9 mouse cellular contexts compared by ENCODE assay signal in the genomic region with DNA sequence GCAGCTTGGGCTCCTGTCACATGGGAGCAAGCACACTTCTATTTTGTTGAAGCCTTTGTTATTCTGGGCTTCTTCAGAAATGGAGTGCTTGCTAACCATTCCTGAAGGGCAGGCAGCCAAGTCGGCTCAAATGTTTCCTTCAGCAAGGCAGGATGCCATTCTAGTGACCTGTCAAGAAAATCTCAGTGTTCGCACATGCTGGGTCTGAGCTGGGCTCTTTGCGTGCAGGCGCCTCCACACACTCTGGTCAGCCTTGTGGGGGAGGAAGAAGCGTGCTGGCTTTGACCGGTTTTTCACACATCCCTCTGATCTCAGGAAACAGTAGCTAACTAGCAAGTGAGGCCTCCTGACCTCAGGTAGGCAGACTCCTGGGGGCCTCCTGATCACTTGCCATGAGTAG. TPM values are rescaled to one million over a fixed set of nuclear protein-coding genes. Genes with fewer than 3 reads are reported as not detected.
A peak's percentile ranks its signal among the peaks of the same experiment; 100 is the strongest.
DNase-seq lines count a peak whose midpoint lies in the region; ATAC-seq and TF ChIP-seq lines count a peak whose summit lies in the region.
"Had no signal": no experiment of that assay in that cellular context is flagged by ENCODE, and none has a peak within 500 bp of the region (broad histone marks: within the 10 kb centered on the region; RNA-seq: fewer than 3 reads in every experiment).

No protein-coding gene starts in this region.

- no peak overlapping the region for H3ac ChIP-seq in myocyte (ENCODE audit: control insufficient read depth, insufficient read length)

- no peaks in the 10 kb centered on the region for H3K9me3 ChIP-seq in embryonic facial prominence, embryonic 14.5 days (ENCODE audit: control insufficient read depth, low read length)
- no peaks in the 10 kb centered on the region for H3K9me3 ChIP-seq in intestine, embryonic 15.5 days

- 40% methylated on average over 6 of the region's 6 CpGs for WGBS in embryonic facial prominence, embryonic 14.5 days
- WGBS in intestine, embryonic 15.5 days, result 42% methylated on average over 6 of the region's 6 CpGs

- H3K4me3 ChIP-seq in embryonic facial prominence, embryonic 14.5 days (ENCODE audit: low read depth, low read length), result no peak overlapping the region
- H3K4me3 ChIP-seq in myocyte, result no peak overlapping the region
- H3K4me3 ChIP-seq in intestine, embryonic 15.5 days (replicated peaks), result no peak overlapping the region

- peaks cover 8% of the 10 kb centered on the region; the same call in 1 of the 2 replicates for H3K4me1 ChIP-seq in embryonic facial prominence, embryonic 14.5 days (ENCODE audit: control insufficient read depth, insufficient read depth, low read length)
- peaks cover 21% of the 10 kb centered on the region for H3K4me1 ChIP-seq in intestine, embryonic 15.5 days (replicated peaks)

- no peak overlapping the region for H3K27ac ChIP-seq in embryonic facial prominence, embryonic 14.5 days (replicated peaks; ENCODE audit: low read depth, low read length)
- no peak overlapping the region for H3K27ac ChIP-seq in intestine, embryonic 15.5 days
- H3K27ac ChIP-seq: macrophage had no signal

- no peak for ATAC-seq in embryonic facial prominence, embryonic 14.5 days (ENCODE audit: low read depth)
- ATAC-seq in intestine, embryonic 15.5 days, result no peak

- DNase-seq in gastrocnemius, adult 18-20 months (ENCODE audit: low spot score), result peak; percentile 66
- DNase-seq in gastrocnemius, postnatal 25 days, result no peak
- peak; percentile 48 for DNase-seq in MN1 (ENCODE audit: low spot score)
- peak; percentile 57 for DNase-seq in embryonic facial prominence, embryonic 14.5 days (ENCODE audit: low spot score)
- peak; percentile 56 for DNase-seq in kidney, adult 9 months
- no peak for DNase-seq in embryo, embryonic 11 days

- no peak overlapping the region for H3K4me2 ChIP-seq in embryonic facial prominence, embryonic 14.5 days (ENCODE audit: low read depth, low read length)
- H3K4me2 ChIP-seq in myocyte (ENCODE audit: low read depth), result peak overlapping the region; percentile 40
- no peak overlapping the region for H3K4me2 ChIP-seq in intestine, embryonic 15.5 days (replicated peaks)

- H3K9ac ChIP-seq in embryonic facial prominence, embryonic 14.5 days (ENCODE audit: low read depth, low read length), result 0 out of 2 replicates have a peak overlapping the region, but pooled peaks have one; percentile 19
- H3K9ac ChIP-seq in intestine, embryonic 15.5 days, result no peak overlapping the region

- no peak for TF ChIP-seq POLR2A in myocyte (IDR thresholded peaks at IDR 0.05; ENCODE audit: insufficient read length, low read depth)

- peaks cover 8% of the 10 kb centered on the region for H3K79me2 ChIP-seq in myocyte (ENCODE audit: control insufficient read depth, insufficient read depth)

- no peaks in the 10 kb centered on the region for H3K27me3 ChIP-seq in embryonic facial prominence, embryonic 14.5 days (replicated peaks; ENCODE audit: control insufficient read depth, insufficient read depth, low read length)
- H3K27me3 ChIP-seq in myocyte (ENCODE audit: control insufficient read depth, insufficient read depth, insufficient read length), result peaks cover 11% of the 10 kb centered on the region
- H3K27me3 ChIP-seq in intestine, embryonic 15.5 days (replicated peaks), result no peaks in the 10 kb centered on the region

- H3K36me3 ChIP-seq in embryonic facial prominence, embryonic 14.5 days (ENCODE audit: control insufficient read depth, insufficient read depth, low read length), result no peaks in the 10 kb centered on the region
- no peaks in the 10 kb centered on the region for H3K36me3 ChIP-seq in myocyte (ENCODE audit: control insufficient read depth, insufficient read depth)
- no peaks in the 10 kb centered on the region for H3K36me3 ChIP-seq in intestine, embryonic 15.5 days

TF ChIP-seq in myocyte, 11 proteins besides CTCF, POLR2A, EP300 and RAD21:
- no peak for TF ChIP-seq CEBPB (IDR thresholded peaks at IDR 0.05; ENCODE audit: insufficient read depth, poor library complexity, severe bottlenecking)
- peak in 1 of 3 experiments; percentile 65 for TF ChIP-seq MYOG (IDR thresholded peaks at IDR 0.05; ENCODE audit: control insufficient read depth in 1 of 3, insufficient read depth in 1 of 3, insufficient read length in 2 of 3, low read depth in 2 of 3)
- TF ChIP-seq TCF12 (IDR thresholded peaks at IDR 0.05; ENCODE audit: insufficient read depth, poor library complexity, severe bottlenecking), result no peak
TF ChIP-seq in myocyte: peak in this region for 1.

RNA-seq across cellular contexts. Expression of a gene that starts 3.8 kb away (rescaled TPM):
- 10 to 100 TPM; 16.9 to 18.8 TPM for total RNA-seq in gastrocnemius, adult 18-20 months (2021)
- total RNA-seq in gastrocnemius, postnatal 25 days (2021), result 10 to 100 TPM; 15.4 to 16.0 TPM
- 37.4 and 41.5 TPM in 2 replicates for polyA plus RNA-seq in embryonic facial prominence, embryonic 14.5 days (2014; fragmentation: Nextera tagmentation; extraction: Ambion mirVana)
- polyA plus RNA-seq in myocyte (2012; fragmentation: generic; extraction: Trizol), result 34.8 TPM
- 29.6 and 32.8 TPM in 2 replicates for polyA plus RNA-seq in intestine, embryonic 15.5 days (2015; fragmentation: Nextera tagmentation; extraction: Ambion mirVana)

RNA-seq across cellular contexts. Expression of a gene that starts 11.0 kb away (rescaled TPM):
- total RNA-seq in gastrocnemius, adult 18-20 months (2021), result not detected
- not detected for total RNA-seq in gastrocnemius, postnatal 25 days (2021)
- polyA plus RNA-seq in embryonic facial prominence, embryonic 14.5 days (2014; fragmentation: Nextera tagmentation; extraction: Ambion mirVana), result 0.11 and 0.14 TPM in 2 replicates
- polyA plus RNA-seq in myocyte (2012; fragmentation: generic; extraction: Trizol), result 0.16 TPM
- 0.08 TPM in 1 of 2 replicates, not detected in the other for polyA plus RNA-seq in intestine, embryonic 15.5 days (2015; fragmentation: Nextera tagmentation; extraction: Ambion mirVana)
- polyA plus RNA-seq: macrophage had no signal

RNA-seq across cellular contexts. Expression of a gene that starts 44.9 kb away (rescaled TPM):
- total RNA-seq in gastrocnemius, adult 18-20 months (2021), result 10 to 100 TPM; 15.0 to 15.3 TPM
- total RNA-seq in gastrocnemius, postnatal 25 days (2021), result 10 to 100 TPM; 12.5 to 13.2 TPM
- 19.8 and 24.5 TPM in 2 replicates for polyA plus RNA-seq in embryonic facial prominence, embryonic 14.5 days (2014; fragmentation: Nextera tagmentation; extraction: Ambion mirVana)
- 17.2 TPM for polyA plus RNA-seq in myocyte (2012; fragmentation: generic; extraction: Trizol)
- 24.9 and 28.2 TPM in 2 replicates for polyA plus RNA-seq in intestine, embryonic 15.5 days (2015; fragmentation: Nextera tagmentation; extraction: Ambion mirVana)

RNA-seq across cellular contexts. Expression of a gene that starts 56.0 kb away (rescaled TPM):
- 100 to 1,000 TPM; 114 to 119 TPM for total RNA-seq in gastrocnemius, adult 18-20 months (2021)
- total RNA-seq in gastrocnemius, postnatal 25 days (2021), result 100 to 1,000 TPM in 1 of 2 experiments, 10 to 100 TPM in 1; 88.2 to 102 TPM
- polyA plus RNA-seq in embryonic facial prominence, embryonic 14.5 days (2014; fragmentation: Nextera tagmentation; extraction: Ambion mirVana), result 130 and 142 TPM in 2 replicates
- polyA plus RNA-seq in myocyte (2012; fragmentation: generic; extraction: Trizol), result 188 TPM
- 172 TPM in 2 replicates for polyA plus RNA-seq in intestine, embryonic 15.5 days (2015; fragmentation: Nextera tagmentation; extraction: Ambion mirVana)

Comparison
In these comparisons a context has a peak if more than half of its experiments do, and no peak if none do; other contexts are left out.
1. DNase-seq: peak in gastrocnemius, adult 18-20 months (single experiment), MN1 (single experiment), embryonic facial prominence, embryonic 14.5 days (single experiment) and kidney, adult 9 months (single experiment); none in gastrocnemius, postnatal 25 days (single experiment) and embryo, embryonic 11 days (single experiment).